Mouse (Mus musculus): ENCODE results near the gene Fam104a.
"Not testable (repeated sequence)": the region's sequence is repeated elsewhere in the genome, so short reads cannot be mapped to it uniquely, and the experiment has no call there.

Gene Fam104a

DNA sequence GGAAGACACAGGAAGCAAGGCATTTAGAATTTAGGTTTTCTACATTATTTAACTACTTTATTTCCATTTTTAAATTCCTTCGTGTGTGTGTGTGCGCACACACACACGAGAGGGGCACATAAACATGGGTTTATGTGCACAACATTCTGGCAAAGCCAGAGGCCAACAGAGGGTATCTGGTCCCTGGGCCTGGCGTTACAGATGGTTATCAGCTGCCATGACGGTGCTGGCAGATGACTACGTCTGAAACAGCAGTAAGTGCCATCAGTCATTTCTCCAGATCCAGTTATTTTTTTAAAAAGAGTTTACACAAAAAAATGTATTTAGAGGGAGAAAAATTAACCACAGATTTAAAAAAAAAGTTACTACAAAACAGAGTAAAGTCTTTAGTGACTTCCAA lies 17.8 kb downstream of the Fam104a start:
- no peak for DNase-seq (ENCODE audit: low spot score in 2 of 2)

DNA sequence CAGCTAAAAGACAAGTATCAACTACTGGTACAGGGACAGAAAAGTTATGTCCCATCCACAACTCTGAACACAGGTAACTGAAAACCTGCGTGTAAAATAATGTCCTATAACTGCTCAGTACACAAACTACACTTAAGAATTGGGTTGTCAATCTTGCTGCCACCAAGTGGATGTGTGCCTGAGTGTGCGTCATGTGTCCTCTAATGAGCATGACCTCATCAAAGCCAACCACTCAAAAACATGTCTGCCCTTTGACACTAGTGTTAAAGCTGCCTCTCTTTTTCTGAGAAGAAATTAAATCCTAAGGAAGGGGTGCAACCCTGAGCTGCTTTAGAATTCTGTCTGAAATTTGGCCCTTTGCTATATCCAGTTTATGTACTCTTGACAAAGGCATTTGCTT lies 19.7 kb downstream of the Fam104a start:
- no peak for DNase-seq (ENCODE audit: low spot score in 2 of 2)

DNA sequence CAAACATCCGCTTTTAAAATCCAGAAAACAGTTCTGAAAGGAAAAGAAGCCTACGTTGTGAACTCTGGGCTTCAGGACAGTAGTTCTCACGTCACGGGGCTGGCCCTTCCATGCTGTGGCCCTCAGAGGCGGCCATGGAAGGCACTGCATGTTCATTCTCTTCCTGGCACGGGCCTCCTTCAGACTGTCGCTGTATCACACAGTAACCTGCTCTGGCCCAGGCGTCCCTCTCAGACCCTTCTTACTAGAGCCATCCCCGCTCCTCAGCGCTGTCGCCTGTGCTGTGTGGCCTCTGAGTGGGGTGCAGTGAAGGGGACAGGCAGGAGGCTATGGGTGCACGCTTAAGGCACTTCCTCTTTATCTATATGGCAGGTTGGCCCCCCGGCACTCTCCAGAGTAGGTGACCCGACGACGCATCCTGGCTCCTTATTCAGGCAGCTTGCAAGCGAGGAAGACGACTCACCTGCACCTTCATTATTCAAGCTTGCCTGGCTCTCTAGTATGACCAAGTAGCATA lies 22.1 kb downstream of the Fam104a start:
- no peak for DNase-seq (ENCODE audit: low spot score in 2 of 2)

DNA sequence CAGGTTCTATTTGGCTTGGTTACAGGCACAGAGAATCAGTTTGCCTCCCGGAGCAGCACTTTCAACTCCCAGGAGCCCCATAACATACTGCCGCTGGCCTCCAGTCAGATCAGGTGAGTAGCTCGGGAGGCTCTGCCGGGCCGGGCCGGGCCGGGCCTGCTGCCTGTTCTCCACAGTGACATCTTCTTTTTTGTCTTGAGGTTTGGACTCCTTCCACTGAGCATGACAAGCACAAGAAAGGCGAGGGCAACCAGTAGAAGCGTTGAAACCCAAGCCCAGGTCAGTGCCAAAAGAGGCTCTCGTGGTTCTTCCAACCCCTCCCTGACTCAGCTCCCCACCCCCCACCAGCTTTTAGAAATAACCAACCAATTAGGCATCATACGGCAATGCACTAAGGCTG lies 23.0 kb downstream of the Fam104a start:
- DNase-seq (ENCODE audit: low spot score in 2 of 2), result no peak

DNA sequence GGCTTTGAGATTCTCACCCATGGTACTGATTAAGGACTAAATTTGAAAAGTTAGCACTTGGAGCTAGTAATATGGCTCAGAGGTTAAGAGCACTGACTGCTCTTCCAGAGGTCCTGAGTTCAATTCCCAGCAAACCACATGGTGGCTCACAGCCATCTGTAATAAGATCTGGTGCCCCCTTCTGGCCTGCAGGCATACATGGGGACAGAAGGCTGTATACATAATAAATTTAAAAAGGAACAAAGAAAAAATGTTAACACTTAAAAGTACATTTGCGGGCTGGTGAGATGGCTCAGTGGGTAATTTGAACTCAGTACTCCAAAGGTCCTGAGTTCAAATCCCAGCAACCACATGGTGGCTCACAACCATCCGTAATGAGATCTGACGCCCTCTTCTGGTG lies 23.7 kb downstream of the Fam104a start:
- not testable (repeated sequence) for DNase-seq (ENCODE audit: low spot score in 2 of 2)

DNA sequence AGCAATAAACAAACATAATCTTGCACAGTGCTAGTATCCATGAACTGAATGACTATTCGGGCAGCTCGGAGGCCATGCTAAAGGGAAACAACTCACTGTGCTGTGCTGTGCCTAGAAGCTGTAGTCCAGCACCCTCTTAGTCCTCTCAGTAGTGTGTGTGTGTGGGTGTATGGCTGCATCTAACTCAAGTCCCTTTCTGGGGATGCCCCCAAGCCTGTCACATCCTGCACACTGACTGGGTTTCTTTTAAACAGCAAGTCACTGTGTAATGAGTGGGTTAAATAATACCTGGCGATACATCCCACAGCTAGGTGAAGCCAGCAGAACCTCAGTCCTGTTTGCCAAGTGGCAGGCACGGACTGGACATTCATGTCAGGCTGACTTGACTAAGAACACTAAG lies 25.2 kb downstream of the Fam104a start:
- DNase-seq (ENCODE audit: low spot score in 2 of 2), result no peak

DNA sequence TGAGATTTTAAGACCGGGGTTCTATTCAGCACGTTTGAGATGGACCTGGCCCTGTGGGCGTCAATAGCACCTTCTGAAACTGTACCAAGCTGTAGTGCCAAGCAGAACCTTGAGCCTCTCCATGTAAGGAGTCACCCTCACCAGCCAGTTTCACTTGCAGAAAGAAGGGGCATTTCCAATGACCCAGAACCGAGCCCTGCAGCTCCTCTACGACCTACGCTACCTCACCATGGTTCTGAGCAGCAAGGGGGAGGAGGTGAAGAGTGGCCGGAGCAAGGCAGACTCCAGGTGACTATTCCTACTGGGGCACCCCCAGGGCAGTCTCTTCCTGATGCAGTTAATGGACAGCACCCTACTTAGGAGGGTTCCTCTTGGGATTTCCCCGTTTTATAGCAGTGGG lies 25.6 kb downstream of the Fam104a start:
- DNase-seq (ENCODE audit: low spot score in 2 of 2), result no peak

DNA sequence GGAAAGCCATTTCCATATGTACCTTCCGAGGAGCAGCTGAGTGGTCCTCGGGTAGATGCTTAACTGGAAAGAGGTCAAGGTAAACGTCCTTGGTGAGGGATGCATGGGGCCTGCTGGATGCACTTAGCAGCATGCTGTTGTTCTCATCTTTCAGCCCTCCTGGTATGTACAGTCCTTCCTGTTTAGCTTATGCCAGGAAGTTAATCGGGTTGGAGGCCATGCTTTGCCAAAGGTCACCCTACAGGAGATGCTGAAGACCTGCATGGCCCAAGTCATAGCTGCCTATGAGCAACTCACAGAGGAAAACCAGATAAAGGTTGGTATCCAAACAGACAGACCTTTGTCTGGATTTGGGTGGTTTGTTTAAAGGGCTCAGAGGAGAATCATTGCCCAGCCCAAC lies 26.7 kb downstream of the Fam104a start:
- DNase-seq (ENCODE audit: low spot score in 2 of 2), result no peak

DNA sequence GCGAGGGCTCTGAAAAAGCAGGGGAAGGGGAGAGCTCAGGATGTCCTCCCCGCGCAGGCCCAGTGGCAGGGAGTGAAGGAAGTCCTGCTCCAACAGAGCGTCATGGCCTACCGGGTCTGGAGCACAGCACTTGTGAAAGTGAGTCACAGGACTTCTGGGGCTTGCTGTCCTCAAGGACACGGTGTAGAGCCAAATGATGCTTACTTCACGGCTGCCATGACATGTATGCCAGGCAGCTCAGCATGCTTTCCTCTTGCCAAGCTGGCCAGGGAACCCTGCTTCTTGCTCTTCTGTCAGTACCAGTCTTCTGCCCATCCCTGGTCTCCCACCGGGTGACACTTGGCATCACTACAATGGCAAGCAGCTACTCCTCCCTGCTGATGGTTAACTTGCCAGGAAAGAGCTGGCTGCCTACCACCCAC lies 27.4 kb downstream of the Fam104a start:
- no peak for DNase-seq (ENCODE audit: low spot score in 2 of 2)

DNA sequence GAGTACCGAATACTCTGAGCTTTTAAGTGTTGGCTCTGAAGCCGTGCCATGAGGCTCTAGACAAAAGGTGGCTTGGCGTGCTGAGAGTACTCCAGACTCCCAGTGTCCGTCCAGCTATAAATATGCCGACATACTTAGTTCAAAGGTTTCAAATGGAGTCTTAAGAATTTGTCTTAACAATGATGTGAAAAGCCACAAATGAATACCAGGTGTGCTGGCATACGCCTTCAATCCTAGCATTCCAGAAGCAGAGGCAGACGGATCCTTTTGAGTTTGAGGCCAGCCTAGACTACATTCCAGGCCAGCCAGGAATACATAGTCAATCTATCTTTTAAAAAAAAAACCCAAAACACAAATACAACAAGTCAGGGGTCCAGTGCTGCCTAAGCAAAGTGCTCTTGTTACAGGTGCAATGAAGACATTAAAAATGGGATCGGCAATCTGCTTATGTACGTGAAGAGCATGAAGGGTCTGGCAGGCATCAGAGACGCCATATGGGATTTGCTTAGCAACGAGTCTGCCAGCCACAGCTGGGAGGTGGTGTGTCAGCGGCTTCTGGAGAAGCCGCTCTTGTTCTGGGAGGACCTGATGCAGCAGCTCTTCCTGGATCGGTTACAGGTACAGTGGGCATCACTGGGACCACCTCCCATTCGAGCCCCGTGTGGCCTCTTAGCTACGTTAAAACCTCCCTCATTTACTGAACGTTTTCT lies 29.2 kb downstream of the Fam104a start:
- peak; percentile 61 to 77 for DNase-seq (ENCODE audit: low spot score in 2 of 2)

DNA sequence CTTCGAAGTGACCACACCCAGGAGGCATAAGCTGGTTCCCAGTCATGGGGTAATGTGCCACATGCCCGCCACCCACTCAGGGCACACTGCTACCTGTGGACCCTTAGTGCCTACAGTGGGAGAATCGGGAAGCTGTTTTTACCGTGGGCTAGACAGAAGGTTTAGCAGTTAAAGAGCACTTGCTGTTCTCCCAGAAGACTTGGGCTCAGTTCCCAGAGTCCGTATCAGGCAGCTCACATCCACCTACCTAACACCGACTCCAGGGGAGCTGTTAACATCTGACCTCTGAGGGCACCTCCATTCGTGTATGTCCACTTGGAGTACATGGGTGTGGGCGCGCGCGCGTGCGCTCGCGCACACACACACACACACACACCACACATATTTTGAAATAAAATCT lies 29.9 kb downstream of the Fam104a start:
- no peak for DNase-seq (ENCODE audit: low spot score in 2 of 2)

DNA sequence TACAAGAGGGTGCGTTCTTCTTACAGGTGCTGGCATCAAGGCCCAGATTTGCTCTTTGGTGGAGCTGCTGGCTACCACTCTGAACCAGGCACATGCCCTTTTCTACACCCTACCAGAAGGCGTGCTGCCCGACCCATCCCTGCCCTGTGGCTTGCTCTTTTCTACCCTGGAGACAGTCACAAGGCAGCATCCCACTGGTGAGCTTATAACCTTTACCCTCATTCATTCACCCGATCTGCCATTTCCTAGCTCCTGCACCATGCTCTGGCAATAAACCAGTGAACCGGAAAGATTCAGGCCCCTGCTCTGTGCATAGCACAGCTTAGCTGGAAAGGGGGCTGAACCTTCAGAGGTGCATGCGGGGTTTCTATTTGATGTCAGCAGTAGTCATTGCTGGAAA lies 31.4 kb downstream of the Fam104a start:
- DNase-seq (ENCODE audit: low spot score in 2 of 2), result no peak

DNA sequence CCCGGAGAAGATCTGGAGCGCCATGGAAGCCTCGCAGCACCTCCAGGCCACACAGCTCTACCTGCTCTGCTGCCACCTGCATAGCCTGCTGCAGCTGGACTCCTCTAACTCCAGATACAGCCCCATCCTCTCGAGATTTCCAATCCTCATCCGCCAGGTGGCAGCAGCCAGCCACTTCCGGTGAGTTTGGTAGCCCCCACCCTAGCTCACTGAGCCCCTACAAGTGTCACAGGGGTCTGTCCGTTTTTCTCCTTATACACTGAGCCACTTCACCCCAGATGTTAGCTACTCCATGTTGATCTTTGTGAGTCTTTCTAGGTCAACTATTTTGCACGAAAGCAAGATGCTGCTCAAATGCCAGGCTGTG lies 32.1 kb downstream of the Fam104a start:
- DNase-seq (ENCODE audit: low spot score in 2 of 2), result peak; percentile 62 to 75

DNA sequence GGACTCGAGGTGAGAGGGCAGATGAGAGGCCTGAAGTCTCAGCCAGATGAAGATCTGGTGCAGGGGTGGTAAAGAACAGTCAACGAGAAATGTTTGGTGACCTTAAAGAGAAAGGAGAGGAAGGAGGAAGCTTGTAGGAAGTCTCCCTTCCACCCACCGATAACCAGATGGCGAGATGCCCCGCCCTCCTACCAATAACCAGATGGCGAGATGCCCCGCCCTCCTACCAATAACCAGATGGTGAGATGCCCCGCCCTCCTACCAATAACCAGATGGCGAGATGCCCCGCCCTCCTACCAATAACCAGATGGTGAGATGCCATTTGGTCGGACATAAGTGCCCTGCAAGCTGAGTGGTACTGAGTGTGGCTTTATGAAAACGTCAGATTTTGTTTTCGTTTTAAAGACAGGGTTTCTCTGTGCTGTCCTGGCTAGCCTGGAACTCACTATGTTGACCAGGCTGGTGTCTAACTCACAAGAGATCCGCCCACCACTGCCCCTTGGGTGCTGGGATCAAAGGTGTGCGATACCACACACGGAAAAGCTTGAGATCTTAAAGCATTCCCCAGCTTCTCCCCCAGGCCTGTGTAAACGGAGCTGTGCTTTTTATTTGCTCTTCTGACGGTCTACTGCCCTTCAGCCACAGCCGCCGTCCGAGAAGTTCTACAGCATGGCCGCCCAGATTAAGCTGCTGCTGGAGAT lies 32.6 kb downstream of the Fam104a start:
- no peak for DNase-seq (ENCODE audit: low spot score in 2 of 2)

DNA sequence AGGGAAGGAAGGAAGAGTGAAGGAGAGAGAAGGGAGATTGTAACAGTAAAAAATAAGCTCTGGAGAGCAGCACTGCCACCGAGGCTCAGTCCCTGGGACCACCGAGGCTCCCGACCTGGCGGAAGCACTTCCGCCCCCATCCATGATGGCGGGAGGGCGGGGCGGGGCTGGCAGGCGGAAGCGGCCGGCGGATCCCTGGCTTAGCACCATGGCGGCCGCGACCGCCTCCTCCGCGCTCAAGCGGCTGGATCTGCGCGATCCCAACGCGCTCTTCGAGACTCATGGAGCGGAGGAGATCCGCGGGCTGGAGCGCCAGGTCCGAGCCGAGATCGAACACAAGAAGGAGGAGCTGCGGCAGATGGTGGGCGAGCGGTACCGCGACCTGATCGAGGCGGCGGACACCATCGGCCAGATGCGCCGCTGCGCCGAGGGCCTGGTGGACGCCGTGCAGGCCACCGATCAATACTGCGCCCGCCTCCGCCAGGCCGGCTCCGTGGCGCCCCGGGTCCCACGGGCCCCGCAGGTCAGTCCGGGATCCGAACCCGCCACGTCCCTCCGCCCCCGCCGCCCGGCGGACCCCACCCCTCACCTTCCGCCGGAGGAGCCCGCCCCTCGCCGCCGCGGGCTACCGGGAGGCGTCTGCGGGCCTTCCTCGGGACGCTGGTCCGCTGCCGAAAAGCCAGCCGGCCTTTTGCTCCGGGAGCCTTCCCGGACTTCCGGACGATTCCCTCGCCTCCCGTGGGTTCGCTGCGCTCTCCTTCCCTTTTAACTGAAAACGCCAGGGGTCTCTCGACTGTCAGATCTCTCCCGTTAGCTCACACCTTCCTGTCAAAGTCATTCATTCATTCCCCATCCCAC lies 34.4 kb downstream of the Fam104a start, which contains the start of gene Slc39a11:
Gene Slc39a11, minus strand, starts transcription at position 727 of the 858 bp plus-strand sequence.
- peak; percentile 73 to 76 for DNase-seq (ENCODE audit: low spot score in 2 of 2)

DNA sequence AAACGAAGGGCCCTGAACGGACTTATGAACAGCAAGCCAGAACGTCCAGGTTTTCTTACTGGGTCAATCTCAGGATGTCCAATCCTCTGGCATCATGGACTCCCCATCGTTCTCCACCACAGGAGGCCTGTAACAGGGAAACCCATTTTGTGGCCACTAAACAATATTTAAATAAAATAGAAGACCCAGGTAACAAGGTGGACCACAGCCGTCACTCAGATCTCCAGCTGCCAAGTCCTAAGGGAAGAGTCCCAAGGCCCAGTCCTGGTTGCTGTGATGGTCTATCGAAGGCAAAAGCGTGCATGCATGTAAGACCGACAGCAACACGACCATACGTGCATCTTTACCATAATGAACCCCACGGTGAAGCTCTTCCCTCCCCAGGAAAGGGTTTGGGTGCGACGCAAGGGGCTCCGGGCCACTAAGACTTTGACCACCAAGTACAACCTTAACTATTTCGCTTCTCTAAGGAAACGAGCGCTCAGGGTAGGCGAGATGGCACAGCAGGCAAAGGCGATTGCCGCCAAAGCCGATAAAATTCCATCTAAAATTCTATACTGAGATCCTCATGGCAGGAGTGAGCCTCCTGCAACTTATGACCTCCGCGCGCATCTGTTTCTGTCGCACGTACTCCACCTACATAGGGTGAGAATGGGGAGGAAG lies 35.1 kb downstream of the Fam104a start, which contains the start of gene Cog1:
Gene Cog1, plus strand, starts transcription at position 480 of the 663 bp plus-strand sequence.
- DNase-seq (ENCODE audit: low spot score in 2 of 2), result no peak

DNA sequence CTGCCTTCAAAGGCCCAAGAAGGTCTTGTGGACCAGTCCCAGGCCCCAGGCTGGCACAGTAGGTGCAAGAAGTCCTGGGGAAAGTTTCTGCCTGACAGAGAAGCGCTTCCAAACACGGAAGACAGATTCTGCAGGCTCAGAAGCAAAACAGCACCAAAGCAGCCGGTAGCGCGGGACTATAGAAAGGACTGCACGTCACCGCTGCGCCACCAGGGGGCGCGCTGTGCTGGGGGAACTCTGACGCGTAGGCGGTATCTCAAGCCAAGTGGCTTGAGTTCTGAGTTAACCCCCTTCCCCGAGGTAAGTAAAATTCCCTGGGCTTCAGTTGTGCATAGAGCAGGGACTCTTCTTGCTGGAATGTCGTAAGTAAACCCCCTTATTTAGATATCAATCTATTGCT lies 35.8 kb downstream of the Fam104a start:
- DNase-seq (ENCODE audit: low spot score in 2 of 2), result peak; percentile 78 to 88

DNA sequence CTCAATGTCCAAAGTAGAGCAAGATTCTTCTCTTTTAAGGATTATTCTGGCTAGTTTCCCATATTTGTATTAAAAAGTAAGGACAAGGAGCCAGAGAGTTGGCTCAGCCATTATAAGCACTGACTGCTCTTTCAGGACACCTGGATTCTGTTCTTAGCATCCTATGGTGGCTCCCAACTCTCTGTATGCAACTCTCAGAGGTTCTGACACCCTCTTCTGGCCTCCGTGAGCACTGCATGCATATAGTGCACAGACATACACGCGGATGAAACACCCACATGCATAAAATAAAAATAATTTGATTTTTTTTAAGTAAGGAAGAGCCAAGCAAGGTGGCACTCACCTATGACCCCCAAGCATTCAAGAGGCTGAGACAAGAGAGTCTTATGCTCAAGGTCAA lies 38.8 kb downstream of the Fam104a start:
- no peak for DNase-seq (ENCODE audit: low spot score in 2 of 2)

DNA sequence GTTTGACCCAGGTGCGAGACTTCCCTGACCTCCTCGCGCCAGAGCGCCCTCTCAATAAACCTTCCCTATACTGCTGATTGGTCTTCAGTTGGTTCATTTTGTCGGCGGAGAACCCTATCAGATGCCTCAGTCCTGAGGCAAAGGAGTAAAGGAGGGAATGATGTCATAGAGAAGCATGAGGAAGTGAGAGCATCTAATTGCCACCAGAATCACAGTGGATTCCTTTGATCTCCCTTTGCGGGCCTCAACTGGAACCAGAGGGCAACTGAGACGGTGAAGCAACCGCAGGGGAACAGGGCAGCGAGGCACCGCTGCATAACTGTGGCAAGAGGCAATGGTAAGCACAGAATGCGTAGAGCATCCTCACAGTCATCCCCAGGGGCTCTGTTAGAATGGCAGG lies 45.3 kb downstream of the Fam104a start:
- no peak for DNase-seq (ENCODE audit: low spot score in 2 of 2)

DNA sequence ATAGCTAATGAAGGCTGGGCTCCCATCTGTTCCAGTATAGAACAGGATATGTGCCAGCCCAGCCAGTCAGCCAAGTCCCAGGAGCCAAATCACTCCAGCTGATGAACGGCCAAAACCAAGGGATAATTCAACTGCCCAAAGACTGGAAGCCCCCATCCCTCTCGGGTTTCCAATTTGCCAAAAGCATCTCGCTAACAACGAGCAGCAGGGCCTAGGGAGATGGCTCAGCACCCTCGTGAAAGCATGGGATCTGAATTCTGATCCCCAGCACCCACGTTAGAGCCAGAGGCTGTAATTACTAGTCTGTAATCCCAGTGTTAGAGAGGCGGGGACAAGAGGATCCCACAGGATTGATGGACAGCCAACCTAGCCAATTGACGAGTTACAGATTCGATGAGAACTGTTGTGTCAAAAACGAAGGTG lies 49.2 kb downstream of the Fam104a start:
- DNase-seq (ENCODE audit: low spot score in 2 of 2), result no peak

DNA sequence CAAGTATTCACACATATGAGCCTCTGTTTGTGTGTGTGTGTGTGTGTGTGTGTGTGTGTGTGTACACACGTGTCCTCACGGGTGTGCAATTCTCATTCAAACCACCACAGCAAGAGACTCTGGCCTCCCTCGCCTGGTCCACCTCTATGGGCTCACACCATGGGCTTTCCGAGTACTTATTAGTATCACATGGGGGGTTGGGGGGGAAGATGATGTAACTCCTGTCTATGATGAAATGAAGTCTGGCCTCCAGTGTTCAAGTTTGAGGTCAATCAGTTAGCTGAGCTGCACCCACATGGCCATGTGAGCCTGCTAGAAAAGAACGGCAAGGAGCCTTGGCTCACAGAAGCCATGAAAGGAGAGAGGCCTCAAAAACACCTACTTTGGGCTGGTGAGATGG lies 50.6 kb downstream of the Fam104a start:
- no peak for DNase-seq (ENCODE audit: low spot score in 2 of 2)

DNA sequence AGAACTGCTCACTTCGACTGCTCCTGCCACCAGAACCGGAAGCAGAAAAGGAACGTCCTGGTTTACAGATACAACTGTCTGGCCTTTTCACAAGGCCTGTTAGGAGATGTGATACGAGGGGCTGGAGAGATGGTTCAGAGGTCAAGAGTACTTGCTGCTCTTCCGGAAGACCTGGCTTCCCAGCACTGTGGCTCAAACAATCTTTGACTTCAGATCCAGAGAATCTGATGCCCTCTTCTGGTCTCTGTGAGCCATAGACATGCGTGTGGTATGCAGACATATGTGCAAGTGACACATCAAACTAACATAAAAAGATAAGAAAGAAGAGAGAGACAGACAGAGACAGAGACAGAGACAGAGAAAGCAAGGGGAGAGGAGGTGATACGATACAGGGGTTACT lies 51.7 kb downstream of the Fam104a start:
- no peak for DNase-seq (ENCODE audit: low spot score in 2 of 2)

Data from right cerebral cortex, postnatal 10 days (tissue).